14 mouse cellular contexts compared by ENCODE assay signal in the genomic region with DNA sequence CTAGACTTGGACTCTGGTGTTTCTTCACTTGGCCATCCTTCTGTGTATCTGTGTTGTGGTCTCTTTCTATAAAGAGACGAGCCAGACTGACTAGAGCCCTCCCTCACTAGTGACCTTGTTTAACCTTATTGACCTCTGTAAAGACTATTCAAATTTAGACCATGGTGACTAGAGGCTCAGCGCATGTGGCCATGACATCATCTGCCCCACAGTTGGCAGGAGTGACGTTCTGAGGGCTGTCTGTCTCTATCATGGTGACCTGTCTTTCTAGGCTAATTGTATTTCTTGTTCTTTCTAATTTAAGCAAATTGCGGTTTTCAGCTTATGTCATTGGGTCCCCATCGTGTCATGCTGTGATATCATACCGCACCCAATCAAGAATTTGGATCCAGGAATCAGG.
"Had no signal": no experiment of that assay in that cellular context is flagged by ENCODE, and none has a peak within 500 bp of the region (broad histone marks: within the 10 kb centered on the region; RNA-seq: fewer than 3 reads in every experiment).

No protein-coding gene starts in this region.

- H3K4me2 ChIP-seq: midbrain, embryonic 11.5 days; midbrain, embryonic 13.5 days; midbrain, embryonic 15.5 days; neural tube, embryonic 12.5 days; stomach, embryonic 15.5 days had no signal

- DNase-seq: lung, embryonic 14.5 days; lung, postnatal 10 days; right cerebral cortex, postnatal 14 days; thymus, adult 2 months; thymus, postnatal 25 days; thymus, postnatal 4 days had no signal

- H3K4me3 ChIP-seq: megakaryocyte, embryonic 14.5 days; midbrain, embryonic 13.5 days; midbrain, embryonic 15.5 days; neural tube, embryonic 12.5 days; stomach, embryonic 15.5 days had no signal

- ATAC-seq: midbrain, embryonic 13.5 days; midbrain, embryonic 15.5 days had no signal

- H3K27me3 ChIP-seq: midbrain, embryonic 13.5 days; midbrain, embryonic 15.5 days; neural tube, embryonic 12.5 days; stomach, embryonic 15.5 days had no signal

- H3K36me3 ChIP-seq: midbrain, embryonic 13.5 days; midbrain, embryonic 15.5 days; neural tube, embryonic 12.5 days; stomach, embryonic 15.5 days had no signal

- H3K27ac ChIP-seq: liver, embryonic 14.5 days; macrophage; midbrain, embryonic 13.5 days; midbrain, embryonic 15.5 days; neural tube, embryonic 12.5 days; stomach, embryonic 15.5 days had no signal

- H3K4me1 ChIP-seq: midbrain, embryonic 15.5 days had no signal

- H3K9ac ChIP-seq: liver, embryonic 14.5 days; lung, embryonic 14.5 days; midbrain, embryonic 13.5 days; midbrain, embryonic 15.5 days; neural tube, embryonic 12.5 days; stomach, embryonic 15.5 days had no signal

- H3K9me3 ChIP-seq: megakaryocyte, embryonic 14.5 days; midbrain, embryonic 13.5 days; midbrain, embryonic 15.5 days; neural tube, embryonic 12.5 days; stomach, embryonic 15.5 days had no signal
